Mouse (Mus musculus) cerebellum, adult 9-11 months (tissue): ENCODE measurements around the gene Nolc1.
A peak's percentile ranks its signal among the peaks of the same experiment; 100 is the strongest.

Experiments
- DNase-seq: peaks from one replicate; pipeline ENCODE4 v3.0.0; 2022

Nolc1 gene

GRCm38 (mm10) chr19:46075616-46076607 lies at the start of gene Nolc1:
Gene Nolc1, plus strand, starts transcription at chr19:46075863.
- DNase-seq = peak; percentile 99

- DNase-seq = no peak
Observed at GRCm38 (mm10) chr19:46026567-46026966, 49.1 kb upstream of the Nolc1 start.

GRCm38 (mm10) chr19:46028747-46029320 lies 46.8 kb upstream of the Nolc1 start:
- DNase-seq = no peak

GRCm38 (mm10) chr19:46029652-46030051 lies 46.0 kb upstream of the Nolc1 start:
- no peak for DNase-seq

DNA sequence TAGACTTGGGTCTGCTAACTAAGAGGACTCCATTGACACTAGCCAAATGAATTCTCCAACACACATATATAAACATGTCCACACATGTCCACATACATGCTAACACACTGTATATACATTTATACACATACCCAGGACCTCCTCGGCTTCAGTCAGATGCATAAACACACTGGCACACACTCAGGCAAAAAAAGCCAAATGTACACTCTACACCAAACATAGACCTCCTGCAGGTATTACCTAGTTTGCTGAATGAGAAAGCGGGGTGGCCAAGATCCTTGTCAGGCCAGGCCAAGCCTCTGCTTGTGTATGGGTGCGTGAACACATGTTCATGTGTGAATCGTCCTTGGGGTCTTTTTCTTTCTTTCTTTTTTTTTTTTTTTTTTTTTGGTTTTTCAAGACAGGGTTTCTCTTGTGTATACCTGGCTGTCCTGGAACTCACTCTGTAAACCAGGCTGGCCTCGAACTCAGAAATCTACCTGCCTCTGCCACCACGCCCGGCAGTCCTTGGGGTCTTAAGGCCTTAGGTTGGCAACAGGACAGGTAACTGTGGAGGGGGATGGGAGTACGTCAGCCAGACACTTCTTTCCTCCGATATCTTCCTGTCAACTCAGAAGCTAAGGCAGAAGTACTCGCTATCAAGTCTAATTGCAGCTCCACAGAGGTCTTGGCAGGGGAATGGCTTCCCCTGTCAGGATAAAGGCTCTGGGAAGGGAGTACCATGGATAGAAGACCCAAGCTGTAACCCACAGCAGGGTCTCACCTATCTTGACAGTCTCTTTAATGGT lies 45.3 kb upstream of the Nolc1 start:
- no peak for DNase-seq

DNA sequence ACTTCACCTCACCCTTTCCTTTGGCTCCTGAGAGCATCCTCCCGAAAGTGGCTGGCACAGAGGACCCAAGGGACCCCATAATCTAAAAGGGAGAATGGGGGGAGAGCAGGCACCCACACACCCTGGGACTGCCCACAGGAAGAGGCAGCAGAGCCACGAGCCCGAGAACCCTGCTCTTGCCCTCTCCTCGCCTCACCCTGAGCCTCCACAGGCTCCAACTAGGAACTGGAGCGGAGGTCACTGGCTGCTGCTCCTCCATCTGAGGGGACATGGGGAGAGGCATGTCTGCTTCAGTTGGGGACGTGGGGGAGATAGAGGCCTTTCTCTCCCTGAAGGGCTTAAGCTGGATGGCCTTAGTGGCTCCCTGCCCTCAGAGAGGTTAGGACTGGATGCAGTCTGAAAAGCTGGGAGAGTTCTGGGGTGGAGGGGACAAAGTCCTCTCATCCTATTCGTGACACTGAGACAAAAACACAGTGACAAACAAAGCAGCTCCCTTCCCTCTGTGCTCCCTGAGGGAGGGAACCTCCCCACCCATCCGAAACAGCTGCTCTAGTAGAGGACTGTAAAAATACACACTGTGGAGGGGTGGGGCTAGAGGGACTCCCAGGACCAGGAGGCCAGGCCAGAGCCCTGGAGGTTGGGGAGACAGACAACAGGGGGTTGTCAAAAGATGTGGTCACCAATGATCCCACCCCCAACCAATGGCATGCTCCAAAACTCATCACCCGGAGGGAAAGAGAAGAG lies 43.8 kb upstream of the Nolc1 start:
- no peak for DNase-seq

- DNase-seq = no peak
Observed at GRCm38 (mm10) chr19:46032731-46033510, 42.7 kb upstream of the Nolc1 start.

DNA sequence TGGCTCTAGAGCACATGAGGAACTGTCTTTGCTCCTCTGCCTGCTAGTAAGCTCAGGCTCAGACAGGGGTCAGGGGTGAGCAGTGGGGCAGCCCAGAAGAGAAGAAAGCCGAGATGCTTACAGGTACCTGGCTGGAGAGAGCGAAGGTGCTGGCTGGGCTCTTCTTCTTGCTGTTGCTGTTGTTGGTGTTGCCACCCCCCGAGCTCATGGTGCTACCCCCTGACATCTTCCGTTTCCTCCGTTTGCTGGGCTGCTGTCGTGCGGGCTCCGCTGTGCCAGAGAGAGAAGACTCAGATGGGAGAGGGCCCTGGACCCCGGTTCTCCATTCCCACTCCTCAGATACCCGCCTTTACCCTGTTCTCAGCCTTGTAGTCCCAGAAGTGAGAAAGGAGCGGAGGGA lies 41.8 kb upstream of the Nolc1 start:
- no peak for DNase-seq

DNA sequence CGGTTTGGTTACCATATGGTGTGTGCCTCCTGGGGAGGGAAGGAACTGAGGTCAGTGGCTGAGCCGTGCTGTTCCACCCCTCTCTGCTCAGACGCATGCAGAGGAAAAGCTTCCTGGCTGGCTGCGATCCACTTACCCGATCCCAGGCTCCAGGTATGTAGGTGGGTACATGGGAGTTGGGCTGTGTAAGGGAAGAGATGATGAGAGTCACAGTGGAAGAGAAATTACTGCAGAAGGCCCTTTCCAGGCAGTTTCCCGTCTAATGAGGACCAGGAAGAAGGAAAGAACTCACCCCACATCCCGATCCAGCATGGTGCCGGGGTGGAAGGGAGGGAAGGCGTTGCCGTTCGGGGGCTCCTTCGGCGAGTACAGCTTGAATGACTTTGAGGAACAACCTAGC lies 39.7 kb upstream of the Nolc1 start:
- peak; percentile 55 for DNase-seq

- peak; percentile 35 for DNase-seq
Observed at GRCm38 (mm10) chr19:46036477-46037242, 39.0 kb upstream of the Nolc1 start.

- peak; percentile 55 for DNase-seq
Observed at GRCm38 (mm10) chr19:46037243-46037924, 38.3 kb upstream of the Nolc1 start.

DNA sequence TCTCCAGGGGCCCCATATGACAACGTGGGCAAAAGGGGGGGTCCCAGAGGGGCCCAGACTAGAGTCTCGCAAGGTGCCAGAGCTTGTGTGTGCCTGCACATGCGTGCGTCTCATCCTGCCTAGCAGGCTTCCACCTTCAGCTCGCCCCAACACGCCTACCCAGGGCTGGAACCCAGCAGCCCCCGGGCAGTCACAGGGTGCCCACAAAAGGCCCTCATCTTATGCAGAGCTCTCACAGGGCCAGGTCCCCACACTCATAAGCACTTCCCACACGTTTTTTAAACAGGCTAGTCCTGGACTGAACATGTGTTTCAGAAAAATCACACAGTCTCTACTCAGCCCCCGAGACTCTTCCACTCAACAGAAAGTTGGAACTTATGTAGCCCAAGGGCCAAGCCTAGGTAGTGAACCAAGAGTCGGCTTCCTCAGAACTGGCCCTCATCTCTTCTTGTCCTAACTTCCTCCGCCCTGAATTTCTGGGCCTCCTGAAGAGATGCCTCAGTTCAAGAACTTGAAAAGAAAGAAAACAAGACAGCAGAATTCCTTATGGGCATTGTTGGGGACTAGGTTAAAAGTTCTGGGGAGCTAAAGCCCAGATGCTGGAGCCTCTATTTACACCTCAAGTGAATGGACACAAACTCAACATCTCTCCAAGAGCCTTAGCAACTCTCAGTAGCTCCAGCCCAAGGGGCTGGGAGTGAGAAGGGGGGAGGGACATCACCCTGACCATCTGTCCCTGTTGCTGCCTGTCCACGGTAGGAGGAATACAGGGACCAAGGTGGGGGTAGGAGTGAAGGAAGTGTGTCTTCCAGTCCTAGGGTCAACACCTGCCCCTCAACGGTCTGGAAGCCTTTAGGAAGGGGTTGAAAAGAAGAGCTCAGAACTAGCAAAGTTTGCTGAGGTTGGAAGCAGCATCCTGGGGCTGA lies 37.5 kb upstream of the Nolc1 start:
- DNase-seq = peak; percentile 71

GRCm38 (mm10) chr19:46038851-46039260 lies 36.8 kb upstream of the Nolc1 start:
- DNase-seq = peak; percentile 74

GRCm38 (mm10) chr19:46039478-46039877 lies 36.2 kb upstream of the Nolc1 start:
- peak; percentile 89 for DNase-seq

- no peak for DNase-seq
Observed at GRCm38 (mm10) chr19:46040149-46040902, 35.3 kb upstream of the Nolc1 start.

- peak; percentile 52 for DNase-seq
Observed at GRCm38 (mm10) chr19:46041299-46041932, 34.2 kb upstream of the Nolc1 start.

GRCm38 (mm10) chr19:46041933-46042475 lies 33.7 kb upstream of the Nolc1 start:
- peak; percentile 87 for DNase-seq
